Mouse (Mus musculus) heart, embryonic 15.5 days (tissue): Measurements from ENCODE around the gene Gm27179. TPM values are rescaled to one million over a fixed set of nuclear protein-coding genes. Genes with fewer than 3 reads are reported as not detected.
"Not testable (repeated sequence)": the region's sequence is repeated elsewhere in the genome, so short reads cannot be mapped to it uniquely, and the experiment has no call there.

ENCODE experiments used
- ATAC-seq: fragments of 200-750 bp; cut with Nextera tagmentation; replicated peaks from 2 replicates; pipeline ENCODE4 v1.8.0; 2017; ENCODE audit warnings: low read depth, moderate TSS enrichment; ENCODE audit not compliant: insufficient number of reproducible peaks, insufficient read depth, low FRiP score
- H3K27ac ChIP-seq: fragments of 300-500 bp; sonication (generic); 2 replicates; pipeline ENCODE4 v1.5.1; 2015; ENCODE audit warnings: mild to moderate bottlenecking, inconsistent platforms
- H3K27me3 ChIP-seq: fragments of 300-500 bp; sonication (generic); 2 replicates; pipeline ENCODE4 v1.6.1; 2015; ENCODE audit warnings: inconsistent platforms
- H3K36me3 ChIP-seq: fragments of 300-500 bp; sonication (generic); 2 replicates; pipeline ENCODE4 v1.6.1; 2015; ENCODE audit warnings: mild to moderate bottlenecking, inconsistent platforms
- H3K4me1 ChIP-seq: fragments of 300-500 bp; sonication (generic); replicated peaks from 2 replicates; pipeline ENCODE4 v1.6.1; 2015; ENCODE audit warnings: inconsistent platforms
- H3K4me2 ChIP-seq: fragments of 300-500 bp; sonication (generic); 2 replicates; pipeline ENCODE4 v1.6.1; 2015; ENCODE audit warnings: inconsistent platforms, mild to moderate bottlenecking, moderate library complexity
- H3K4me3 ChIP-seq: fragments of 300-500 bp; sonication (generic); 2 replicates; pipeline ENCODE4 v1.5.1; 2015; ENCODE audit warnings: mild to moderate bottlenecking, inconsistent platforms
- H3K9ac ChIP-seq: fragments of 300-500 bp; sonication (generic); 2 replicates; pipeline ENCODE4 v1.6.1; 2015; ENCODE audit warnings: mild to moderate bottlenecking, inconsistent platforms
- H3K9me3 ChIP-seq: fragments of 300-500 bp; sonication (generic); replicated peaks from 2 replicates; pipeline ENCODE4 v1.6.1; 2016; ENCODE audit warnings: inconsistent platforms
- WGBS: fragments of 180-500 bp; shearing (Covaris S2); methylation state at CpG from one replicate; pipeline ENCODE4 v1.1.7; 2015; ENCODE audit warnings: mixed read lengths; 5-methylcytosine and 5-hydroxymethylcytosine counted together
- polyA plus RNA-seq: library from polyadenylated mRNA; unstranded; fragments of >200 nt; fragmentation: Nextera tagmentation; extraction: Ambion mirVana; gene quantifications from 2 replicates; pipeline ENCODE4 v1.2.1, GENCODE M21; 2015

Gm27179 gene
- not detected in 2 replicates for polyA plus RNA-seq

- not testable (repeated sequence) for H3K4me1 ChIP-seq, ATAC-seq, H3K36me3 ChIP-seq, H3K27me3 ChIP-seq, H3K4me2 ChIP-seq, H3K9ac ChIP-seq, H3K27ac ChIP-seq, H3K4me3 ChIP-seq, H3K9me3 ChIP-seq
- no CpG with 5 or more reads among the region's 2 CpGs for WGBS
Measured at GRCm38 (mm10) chr14:69512449-69512848, at the start of gene Gm27179. Gm27179 (minus strand) TSS chr14:69512549.

- not testable (repeated sequence) for H3K27ac ChIP-seq, H3K4me3 ChIP-seq, H3K4me2 ChIP-seq, H3K27me3 ChIP-seq, H3K36me3 ChIP-seq, H3K4me1 ChIP-seq, H3K9ac ChIP-seq, ATAC-seq, H3K9me3 ChIP-seq
- no CpG with 5 or more reads among the region's 14 CpGs for WGBS
Measured at GRCm38 (mm10) chr14:69557550-69557949, 45.2 kb upstream of the Gm27179 start.

- not testable (repeated sequence) for H3K4me1 ChIP-seq, ATAC-seq, H3K27me3 ChIP-seq, H3K4me3 ChIP-seq, H3K9ac ChIP-seq, H3K9me3 ChIP-seq, H3K27ac ChIP-seq, H3K4me2 ChIP-seq, H3K36me3 ChIP-seq
- no CpG with 5 or more reads among the region's 8 CpGs for WGBS
Measured at GRCm38 (mm10) chr14:69556820-69557219, 44.5 kb upstream of the Gm27179 start.

GRCm38 (mm10) chr14:69555110-69555831, 42.9 kb upstream of the Gm27179 start, which contains the start of gene Entpd4b:
Entpd4b (plus strand) TSS chr14:69555424.
- not testable (repeated sequence) for H3K27ac ChIP-seq, H3K27me3 ChIP-seq, H3K4me3 ChIP-seq, H3K4me2 ChIP-seq, H3K9ac ChIP-seq, H3K36me3 ChIP-seq, H3K9me3 ChIP-seq, H3K4me1 ChIP-seq
- no CpG with 5 or more reads among the region's 68 CpGs for WGBS
- ATAC-seq, result peak; percentile 91

GRCm38 (mm10) chr14:69547310-69547709, 35.0 kb upstream of the Gm27179 start:
- H3K27me3 ChIP-seq, H3K36me3 ChIP-seq, H3K9ac ChIP-seq, H3K4me2 ChIP-seq, H3K4me3 ChIP-seq, H3K9me3 ChIP-seq, ATAC-seq, H3K27ac ChIP-seq, H3K4me1 ChIP-seq: not testable (repeated sequence)
- WGBS, result no CpG with 5 or more reads among the region's 4 CpGs

- not testable (repeated sequence) for H3K27ac ChIP-seq, H3K4me3 ChIP-seq, ATAC-seq, H3K4me1 ChIP-seq, H3K36me3 ChIP-seq, H3K9me3 ChIP-seq, H3K4me2 ChIP-seq, H3K27me3 ChIP-seq, H3K9ac ChIP-seq
- no CpG with 5 or more reads among the region's 2 CpGs for WGBS
Measured at GRCm38 (mm10) chr14:69545052-69545451, 32.7 kb upstream of the Gm27179 start.

GRCm38 (mm10) chr14:69544033-69544432, 31.7 kb upstream of the Gm27179 start:
- H3K4me1 ChIP-seq, H3K4me3 ChIP-seq, H3K9me3 ChIP-seq, H3K27me3 ChIP-seq, H3K27ac ChIP-seq, H3K36me3 ChIP-seq, H3K4me2 ChIP-seq, H3K9ac ChIP-seq, ATAC-seq: not testable (repeated sequence)
- no CpG with 5 or more reads among the region's 7 CpGs for WGBS

- not testable (repeated sequence) for H3K4me1 ChIP-seq, H3K9me3 ChIP-seq, H3K27ac ChIP-seq, H3K9ac ChIP-seq, H3K4me2 ChIP-seq, H3K36me3 ChIP-seq, H3K4me3 ChIP-seq, ATAC-seq, H3K27me3 ChIP-seq
- no CpG with 5 or more reads among the region's 7 CpGs for WGBS
Measured at GRCm38 (mm10) chr14:69542695-69543094, 30.3 kb upstream of the Gm27179 start.

- not testable (repeated sequence) for ATAC-seq, H3K36me3 ChIP-seq, H3K9me3 ChIP-seq, H3K4me3 ChIP-seq, H3K27ac ChIP-seq, H3K9ac ChIP-seq, H3K4me2 ChIP-seq, H3K4me1 ChIP-seq, H3K27me3 ChIP-seq
- WGBS, result no CpG with 5 or more reads among the region's 5 CpGs
Measured at GRCm38 (mm10) chr14:69540113-69540512, 27.8 kb upstream of the Gm27179 start.

- H3K27ac ChIP-seq, H3K4me3 ChIP-seq, ATAC-seq, H3K4me2 ChIP-seq, H3K4me1 ChIP-seq, H3K27me3 ChIP-seq, H3K9me3 ChIP-seq, H3K9ac ChIP-seq, H3K36me3 ChIP-seq: not testable (repeated sequence)
- no CpG with 5 or more reads among the region's 7 CpGs for WGBS
Measured at GRCm38 (mm10) chr14:69536539-69536938, 24.2 kb upstream of the Gm27179 start.

GRCm38 (mm10) chr14:69526202-69526601, 13.9 kb upstream of the Gm27179 start:
- not testable (repeated sequence) for H3K9me3 ChIP-seq, ATAC-seq

GRCm38 (mm10) chr14:69523001-69523400, 10.7 kb upstream of the Gm27179 start:
- H3K4me1 ChIP-seq, H3K9me3 ChIP-seq, H3K9ac ChIP-seq, H3K36me3 ChIP-seq, H3K27ac ChIP-seq, H3K4me2 ChIP-seq, H3K4me3 ChIP-seq, H3K27me3 ChIP-seq, ATAC-seq: not testable (repeated sequence)
- no CpG with 5 or more reads among the region's 1 CpGs for WGBS

More at GRCm38 (mm10) chr14:69526202-69526601, 13.9 kb upstream of the Gm27179 start:
- H3K4me3 ChIP-seq, H3K27me3 ChIP-seq, H3K27ac ChIP-seq, H3K9ac ChIP-seq, H3K4me2 ChIP-seq, H3K4me1 ChIP-seq, H3K36me3 ChIP-seq: not testable (repeated sequence)
- no CpG with 5 or more reads among the region's 1 CpGs for WGBS
